Mouse (Mus musculus): ENCODE data around the gene Tox3.

The Tox3 gene

GRCm38 (mm10) chr8:90330377-90331285 is 17.5 kb downstream of the Tox3 start:
- DNase-seq (ENCODE audit: inconsistent ontology term), result no peak

GRCm38 (mm10) chr8:90323824-90324223 is 24.3 kb downstream of the Tox3 start:
- no peak for DNase-seq (ENCODE audit: inconsistent ontology term)

- no peak for DNase-seq (ENCODE audit: inconsistent ontology term)
These were observed 25.3 kb downstream of the Tox3 start for GRCm38 (mm10) chr8:90322701-90323439.

GRCm38 (mm10) chr8:90321255-90321654 is 26.9 kb downstream of the Tox3 start:
- no peak for DNase-seq (ENCODE audit: inconsistent ontology term)

- DNase-seq (ENCODE audit: inconsistent ontology term), result no peak
These were observed 33.8 kb downstream of the Tox3 start for GRCm38 (mm10) chr8:90314312-90314711.

- no peak for DNase-seq (ENCODE audit: inconsistent ontology term)
These were observed 45.2 kb downstream of the Tox3 start for GRCm38 (mm10) chr8:90302951-90303350.

- DNase-seq (ENCODE audit: inconsistent ontology term), result peak; percentile 79
These were observed 45.9 kb downstream of the Tox3 start for GRCm38 (mm10) chr8:90302252-90302651.

- no peak for DNase-seq (ENCODE audit: inconsistent ontology term)
These were observed 46.6 kb downstream of the Tox3 start for GRCm38 (mm10) chr8:90301543-90301942.

- no peak for DNase-seq (ENCODE audit: inconsistent ontology term)
These were observed 47.2 kb downstream of the Tox3 start for GRCm38 (mm10) chr8:90300973-90301372.

- no peak for DNase-seq (ENCODE audit: inconsistent ontology term)
These were observed 54.1 kb downstream of the Tox3 start for GRCm38 (mm10) chr8:90294061-90294460.

GRCm38 (mm10) chr8:90290811-90291210 is 57.3 kb downstream of the Tox3 start:
- DNase-seq (ENCODE audit: inconsistent ontology term), result no peak

- peak; percentile 60 for DNase-seq (ENCODE audit: inconsistent ontology term)
These were observed 71.4 kb downstream of the Tox3 start for GRCm38 (mm10) chr8:90276722-90277121.

GRCm38 (mm10) chr8:90273182-90273581 is 75.0 kb downstream of the Tox3 start:
- DNase-seq (ENCODE audit: inconsistent ontology term), result no peak

GRCm38 (mm10) chr8:90271920-90272319 is 76.2 kb downstream of the Tox3 start:
- DNase-seq (ENCODE audit: inconsistent ontology term), result peak; percentile 62

GRCm38 (mm10) chr8:90267698-90268256 is 80.4 kb downstream of the Tox3 start:
- no peak for DNase-seq (ENCODE audit: inconsistent ontology term)

GRCm38 (mm10) chr8:90266986-90267385 is 81.2 kb downstream of the Tox3 start:
- no peak for DNase-seq (ENCODE audit: inconsistent ontology term)

- no peak for DNase-seq (ENCODE audit: inconsistent ontology term)
These were observed 81.9 kb downstream of the Tox3 start for GRCm38 (mm10) chr8:90266239-90266638.

GRCm38 (mm10) chr8:90254158-90254867 is 93.8 kb downstream of the Tox3 start:
- peak; percentile 74 for DNase-seq (ENCODE audit: inconsistent ontology term)

GRCm38 (mm10) chr8:90246357-90246756 is 101.8 kb downstream of the Tox3 start:
- no peak for DNase-seq (ENCODE audit: inconsistent ontology term)

- DNase-seq (ENCODE audit: inconsistent ontology term), result peak; percentile 71
These were observed 102.3 kb downstream of the Tox3 start for GRCm38 (mm10) chr8:90245828-90246227.

- DNase-seq (ENCODE audit: inconsistent ontology term), result no peak
These were observed 103.0 kb downstream of the Tox3 start for GRCm38 (mm10) chr8:90245187-90245586.

Measured in Muller cell, postnatal 12 days (primary cell).